Mouse (Mus musculus) brain, embryonic 14.5 days (tissue): Measurements from ENCODE around the gene Eno3. TPM values are rescaled to one million over a fixed set of nuclear protein-coding genes. Genes with fewer than 3 reads are reported as not detected.

Source experiments
- DNase-seq: peaks from one replicate; pipeline ENCODE4 v3.0.0-alpha.2; 2011; ENCODE audit warnings: low read depth
- CTCF ChIP-seq: fragments of 200-500 bp; IDR thresholded peaks from 2 replicates; pipeline ENCODE4 v1.5.1; 2012; ENCODE audit warnings: inconsistent platforms, mild to moderate bottlenecking, moderate library complexity, borderline replicate concordance; ENCODE audit not compliant: insufficient read depth, insufficient read length; ENCODE audit errors: extremely low read depth
- POLR2A ChIP-seq: fragments of 200-500 bp; IDR thresholded peaks from 2 replicates; pipeline ENCODE4 v1.6.1; 2012; ENCODE audit warnings: mild to moderate bottlenecking, inconsistent platforms, borderline replicate concordance; ENCODE audit not compliant: poor library complexity, insufficient read depth, insufficient read length, severe bottlenecking; ENCODE audit errors: extremely low read depth
- polyA plus RNA-seq: library from polyadenylated mRNA; depleted of rRNA; stranded (reverse); fragments of >200 nt; gene quantifications from 2 replicates; pipeline ENCODE4 v1.2.3, GENCODE M21; 2012

Gene Eno3
- polyA plus RNA-seq, 1 experiment: 23.0 TPM

GRCm38 (mm10) chr11:70625473-70625872, 31.5 kb upstream of the Eno3 start:
- DNase-seq: peak; percentile 47
- TF ChIP-seq CTCF (peak; percentile 68; the same call in 1 of the 2 replicates), POLR2A (no peak)

DNA sequence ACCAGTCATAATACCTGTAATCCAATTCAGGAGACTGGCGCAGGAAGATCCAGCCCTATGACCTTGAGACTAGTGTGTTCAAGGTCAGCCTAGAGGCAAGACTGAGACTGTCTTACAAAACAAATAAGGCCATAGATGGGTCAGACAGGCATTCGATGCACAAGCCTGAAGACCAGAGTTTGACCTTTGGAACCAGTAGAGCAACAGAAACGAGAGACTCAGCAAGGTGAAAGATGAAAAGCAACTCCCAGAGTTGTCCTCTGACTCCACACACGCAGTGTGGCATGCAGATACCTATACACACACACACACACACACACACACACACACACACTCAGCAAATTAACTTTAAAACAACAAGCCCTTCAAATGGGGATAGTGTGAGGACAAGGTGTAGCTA, 30.1 kb upstream of the Eno3 start:
- TF ChIP-seq POLR2A (no peak), CTCF (no peak)
- DNase-seq: no peak

DNA sequence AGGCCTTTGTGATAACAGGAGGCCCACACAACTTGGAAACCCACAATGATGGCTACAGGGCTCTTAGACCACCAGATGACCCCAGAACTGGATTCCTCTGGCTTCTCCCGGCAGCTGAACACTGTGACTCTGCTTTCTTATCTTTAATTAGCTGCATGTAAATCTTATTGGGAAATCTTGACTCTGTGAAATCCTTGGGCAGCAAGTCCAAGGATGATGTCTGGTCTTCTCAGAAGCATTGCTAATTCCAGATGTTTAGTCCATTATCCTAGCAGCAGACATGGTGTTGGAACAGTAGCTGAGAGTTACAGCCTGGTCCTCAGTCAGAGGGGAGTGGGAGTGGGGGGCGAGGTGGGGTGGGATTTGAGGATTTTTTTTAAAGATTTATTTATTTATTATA, 28.6 kb upstream of the Eno3 start:
- TF ChIP-seq CTCF (no peak), POLR2A (no peak)
- no peak for DNase-seq

DNA sequence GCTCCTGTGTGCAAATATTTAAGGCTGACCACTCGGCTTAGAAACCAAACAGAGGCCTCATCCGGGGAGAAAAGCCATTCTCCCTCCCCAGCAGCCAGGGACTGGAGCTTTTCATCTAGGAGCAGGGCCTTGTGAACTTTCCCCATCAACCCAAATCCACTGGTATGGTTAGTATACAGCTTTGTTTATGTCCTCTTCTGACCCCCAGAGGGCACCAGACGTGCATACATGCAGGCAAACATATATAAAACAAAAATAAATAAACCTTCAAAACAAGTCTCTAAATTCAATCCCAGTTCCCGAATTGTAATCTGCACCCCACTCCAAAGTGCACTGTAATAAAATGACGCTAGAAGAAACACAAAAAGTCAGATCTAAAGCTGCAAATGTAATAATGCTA, 27.4 kb upstream of the Eno3 start:
- TF ChIP-seq CTCF (peak; percentile 40; the same call in 1 of the 2 replicates), POLR2A (no peak)
- peak; percentile 52 for DNase-seq

DNA sequence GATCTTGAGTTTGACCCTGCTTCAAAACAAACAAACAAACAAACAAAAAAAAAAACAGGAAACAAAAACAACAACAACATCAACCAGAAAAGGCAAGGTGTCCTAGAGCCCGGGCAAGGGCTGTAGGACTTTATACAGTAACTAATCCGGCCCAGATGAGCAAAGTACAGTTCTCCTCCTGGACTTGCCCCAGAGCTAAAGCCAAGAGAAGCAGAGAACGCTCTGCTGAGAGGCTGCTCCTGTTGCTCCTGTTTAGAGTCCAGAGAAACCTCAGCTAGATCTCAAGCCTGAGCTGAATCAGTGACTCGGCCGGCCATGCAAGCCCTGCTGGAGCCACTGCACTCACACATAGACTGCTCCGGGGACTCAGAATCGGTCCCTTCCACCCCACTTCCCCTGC, 26.9 kb upstream of the Eno3 start:
- TF ChIP-seq POLR2A (no peak), CTCF (no peak)
- no peak for DNase-seq

- TF ChIP-seq POLR2A: no peak
- no peak for TF ChIP-seq CTCF
- DNase-seq: no peak
These were observed 21.4 kb upstream of the Eno3 start for GRCm38 (mm10) chr11:70635601-70636000.

GRCm38 (mm10) chr11:70637764-70638163, 19.2 kb upstream of the Eno3 start:
- no peak for TF ChIP-seq CTCF
- no peak for TF ChIP-seq POLR2A
- no peak for DNase-seq

DNA sequence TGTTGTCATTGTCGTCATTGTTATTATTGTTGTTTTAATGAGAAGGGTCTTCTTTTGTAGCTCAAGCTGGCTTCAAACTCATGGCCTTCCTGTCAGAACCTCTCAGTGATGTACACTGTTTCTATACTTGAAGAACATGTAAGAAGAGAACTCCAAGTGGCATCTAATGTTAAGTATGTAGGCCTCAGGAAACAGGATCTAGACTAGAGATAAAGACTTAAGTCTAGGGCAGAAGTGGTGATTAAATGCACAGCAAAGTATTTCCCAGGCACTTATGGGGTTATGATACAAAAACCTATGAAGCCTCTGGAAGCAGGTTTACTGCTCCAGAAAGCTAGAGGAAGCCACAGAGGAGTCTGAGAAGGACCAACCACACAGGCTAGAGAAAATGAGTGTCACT, 18.7 kb upstream of the Eno3 start:
- TF ChIP-seq CTCF: no peak
- TF ChIP-seq POLR2A: no peak
- DNase-seq: no peak

DNA sequence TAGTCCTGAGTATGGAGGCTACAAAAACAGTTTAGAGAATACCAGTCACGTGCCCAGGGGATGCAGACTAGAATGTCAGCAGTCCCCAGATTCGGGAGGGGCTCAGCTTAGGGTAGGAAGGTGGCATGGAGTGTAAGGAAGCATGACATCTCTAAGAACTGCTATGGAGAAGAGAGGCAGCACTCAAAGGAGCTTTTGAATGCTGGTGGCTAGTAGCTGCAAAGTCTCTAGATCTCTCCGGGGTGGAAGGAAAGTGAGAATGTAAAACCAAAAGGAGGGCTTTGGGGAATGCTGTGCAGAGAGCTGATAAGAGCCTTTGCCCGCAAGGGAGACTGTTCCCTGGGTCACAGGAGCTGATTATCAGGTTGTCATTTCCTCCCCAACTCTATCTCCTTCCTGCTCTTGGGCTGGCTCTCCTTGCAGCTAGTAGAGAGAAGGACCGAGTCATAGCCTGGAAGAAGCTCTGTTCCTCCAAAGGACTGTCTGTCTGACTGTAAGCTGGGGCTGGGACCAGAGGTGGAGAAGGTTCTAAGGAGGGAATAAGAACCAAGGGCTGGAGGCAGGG, 18.2 kb upstream of the Eno3 start, which contains the start of gene Gp1ba:
Gene Gp1ba (plus strand): TSS at position 409 of the 565 bp plus-strand sequence.
- no peak for TF ChIP-seq POLR2A
- TF ChIP-seq CTCF: no peak
- DNase-seq: no peak

GRCm38 (mm10) chr11:70639976-70640375, 17.0 kb upstream of the Eno3 start:
- no peak for DNase-seq
- no peak for TF ChIP-seq POLR2A
- TF ChIP-seq CTCF: no peak

- DNase-seq: no peak
- TF ChIP-seq POLR2A: no peak
- TF ChIP-seq CTCF: no peak
These were observed 15.8 kb upstream of the Eno3 start for GRCm38 (mm10) chr11:70641241-70641640.

GRCm38 (mm10) chr11:70643051-70643450, 14.0 kb upstream of the Eno3 start:
- no peak for DNase-seq
- TF ChIP-seq CTCF: no peak
- TF ChIP-seq POLR2A: no peak
